Mouse (Mus musculus) hindbrain, embryonic 11.5 days (tissue): Measurements from ENCODE around the gene Grin2c. TPM values are rescaled to one million over a fixed set of nuclear protein-coding genes. Genes with fewer than 3 reads are reported as not detected.

Experiments used
- ATAC-seq: fragments of 200-750 bp; cut with Nextera tagmentation; 2 replicates; pipeline ENCODE4 v1.8.0; 2017; ENCODE audit warnings: mild to moderate bottlenecking, moderate TSS enrichment, moderate library complexity; ENCODE audit not compliant: low FRiP score
- DNase-seq: peaks from one replicate; pipeline ENCODE4 v3.0.0-alpha.2; 2015; ENCODE audit warnings: low spot score
- H3K27ac ChIP-seq: fragments of 300-500 bp; sonication (generic); 2 replicates; pipeline ENCODE4 v1.5.1; 2014; ENCODE audit warnings: mild to moderate bottlenecking, low read depth, low read length
- H3K27me3 ChIP-seq: fragments of 300-500 bp; sonication (generic); 2 replicates; pipeline ENCODE4 v1.6.1; 2014; ENCODE audit warnings: mild to moderate bottlenecking, low read length, moderate library complexity, mixed read lengths; ENCODE audit not compliant: control insufficient read depth, insufficient read depth
- H3K36me3 ChIP-seq: fragments of 300-500 bp; sonication (generic); 2 replicates; pipeline ENCODE4 v1.6.1; 2014; ENCODE audit warnings: mild to moderate bottlenecking, low read length, moderate library complexity, mixed read lengths; ENCODE audit not compliant: control insufficient read depth, insufficient read depth
- H3K4me1 ChIP-seq: fragments of 300-500 bp; sonication (generic); replicated peaks from 2 replicates; pipeline ENCODE4 v1.6.1; 2014; ENCODE audit warnings: low read length, mixed read lengths; ENCODE audit not compliant: control insufficient read depth, insufficient read depth
- H3K4me2 ChIP-seq: fragments of 300-500 bp; sonication (generic); replicated peaks from 2 replicates; pipeline ENCODE4 v1.6.1; 2014; ENCODE audit warnings: mild to moderate bottlenecking, low read depth, low read length
- H3K4me3 ChIP-seq: fragments of 300-500 bp; sonication (generic); 2 replicates; pipeline ENCODE4 v1.5.1; 2014; ENCODE audit warnings: low read depth, low read length
- H3K9ac ChIP-seq: fragments of 300-500 bp; sonication (generic); 2 replicates; pipeline ENCODE4 v1.6.1; 2014; ENCODE audit warnings: low read depth, low read length
- H3K9me3 ChIP-seq: fragments of 300-500 bp; sonication (generic); 2 replicates; pipeline ENCODE4 v1.6.1; 2016; ENCODE audit warnings: low read length; ENCODE audit not compliant: control insufficient read depth
- WGBS: fragments of 180-500 bp; shearing (Covaris S2); extraction: QIAGEN DNeasy Blood & Tissue Kit; methylation state at CpG from one replicate; pipeline ENCODE4 v1.1.7; 2014; 5-methylcytosine and 5-hydroxymethylcytosine counted together
- polyA plus RNA-seq: library from polyadenylated mRNA; unstranded; fragments of >200 nt; fragmentation: Nextera tagmentation; extraction: Ambion mirVana; gene quantifications from 2 replicates; pipeline ENCODE4 v1.2.1, GENCODE M21; 2014

The Grin2c gene
- polyA plus RNA-seq, 1 experiment from 2014 or later: 0.43 TPM

GRCm38 (mm10) chr11:115249721-115250404 lies 17.2 kb downstream of the Grin2c start:
- Histone ChIP-seq H3K27me3 (peaks cover 37% of the 10 kb centered on the region), H3K9ac (peak overlapping the region; percentile 37; the same call in 1 of the 2 replicates), H3K9me3 (no peaks in the 10 kb centered on the region), H3K4me1 (peaks cover 28% of the 10 kb centered on the region), H3K4me2 (peak overlapping the region; percentile 91), H3K27ac (no peak overlapping the region), H3K4me3 (peak overlapping the region; percentile 45), H3K36me3 (no peaks in the 10 kb centered on the region)
- DNase-seq: peak; percentile 66
- ATAC-seq: peak; percentile 41
- WGBS: 2% methylated on average over 63 of the region's 63 CpGs

DNA sequence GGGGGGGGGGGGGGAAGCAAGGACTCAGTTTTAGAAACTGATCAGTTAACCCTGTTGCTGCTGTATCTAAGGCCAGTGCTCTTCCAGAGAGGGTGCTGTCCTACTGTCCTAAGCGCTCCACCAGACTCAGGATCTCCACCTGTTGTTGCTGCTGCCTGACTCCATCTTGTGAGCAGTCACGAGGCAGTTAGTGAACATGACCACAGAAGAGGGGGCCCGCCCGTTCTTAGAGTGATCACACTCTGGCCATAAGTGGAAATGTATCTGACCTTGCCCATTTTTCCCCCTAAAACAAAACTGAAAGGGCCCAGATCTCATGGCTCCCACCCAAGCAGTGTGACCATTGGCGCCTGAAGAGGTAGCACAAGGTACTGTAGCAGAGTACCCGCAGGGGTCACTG lies 19.1 kb downstream of the Grin2c start:
- Histone ChIP-seq H3K4me3 (no peak overlapping the region), H3K9me3 (no peaks in the 10 kb centered on the region), H3K4me1 (peaks cover 28% of the 10 kb centered on the region), H3K4me2 (no peak overlapping the region), H3K27ac (no peak overlapping the region), H3K9ac (no peak overlapping the region), H3K27me3 (peaks cover 37% of the 10 kb centered on the region), H3K36me3 (no peaks in the 10 kb centered on the region)
- WGBS: 69% methylated on average over 6 of the region's 6 CpGs
- DNase-seq (no peak), ATAC-seq (no peak)

DNA sequence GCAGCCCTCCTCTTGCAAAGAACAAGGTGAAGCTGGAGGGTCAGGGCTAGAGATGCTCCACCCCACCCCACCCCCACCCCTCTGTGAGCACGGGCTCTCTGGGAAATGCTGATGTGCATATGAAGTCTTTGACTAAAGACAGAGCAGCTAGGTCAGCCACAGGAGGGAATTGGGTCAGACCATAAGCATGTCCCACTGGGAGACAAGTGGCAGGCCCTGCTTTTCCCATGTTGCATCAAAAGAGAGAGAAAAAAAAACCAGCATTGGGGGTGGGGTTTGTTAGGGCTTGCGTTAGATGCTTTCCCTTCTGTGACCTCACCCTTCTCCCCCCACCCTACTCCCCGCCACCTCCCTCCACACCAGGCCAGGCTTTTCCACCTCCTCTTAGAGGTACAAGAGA lies 19.8 kb downstream of the Grin2c start:
- Histone ChIP-seq H3K9me3 (no peaks in the 10 kb centered on the region), H3K4me3 (no peak overlapping the region), H3K9ac (no peak overlapping the region), H3K36me3 (no peaks in the 10 kb centered on the region), H3K4me1 (peaks cover 31% of the 10 kb centered on the region), H3K27ac (no peak overlapping the region), H3K27me3 (peaks cover 34% of the 10 kb centered on the region), H3K4me2 (no peak overlapping the region)
- ATAC-seq: no peak
- no peak for DNase-seq
- 4% methylated on average over 2 of the region's 3 CpGs for WGBS

DNA sequence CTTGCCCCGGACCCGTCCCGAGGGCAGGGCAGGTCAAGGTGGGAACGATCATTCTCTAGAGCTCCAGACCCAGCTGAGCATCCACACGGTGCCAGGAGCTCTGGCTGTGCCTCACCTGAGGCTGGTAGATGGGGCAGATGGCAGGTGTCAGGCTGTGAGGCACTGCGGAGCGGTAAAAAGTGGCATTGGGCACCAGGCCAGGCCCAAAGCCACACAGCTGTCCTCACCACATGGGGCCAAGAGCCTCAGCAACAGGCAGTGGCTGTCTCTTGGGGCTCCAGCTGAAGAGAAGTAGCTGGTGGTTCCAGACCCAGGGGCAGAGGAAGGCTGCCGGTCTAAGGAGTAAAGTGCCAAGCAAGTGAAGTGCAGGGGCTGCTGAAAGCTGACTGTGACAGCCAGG lies 20.7 kb downstream of the Grin2c start:
- DNase-seq (no peak), ATAC-seq (no peak)
- peaks cover 34% of the 10 kb centered on the region for H3K27me3 ChIP-seq
- H3K27ac ChIP-seq: no peak overlapping the region
- no peaks in the 10 kb centered on the region for H3K9me3 ChIP-seq
- H3K4me2 ChIP-seq: no peak overlapping the region
- H3K4me3 ChIP-seq: no peak overlapping the region
- 65% methylated on average over 8 of the region's 8 CpGs for WGBS
- no peak overlapping the region for H3K9ac ChIP-seq
- H3K36me3 ChIP-seq: no peaks in the 10 kb centered on the region
- H3K4me1 ChIP-seq: peaks cover 34% of the 10 kb centered on the region

GRCm38 (mm10) chr11:115244840-115245239 lies 22.2 kb downstream of the Grin2c start:
- Histone ChIP-seq H3K9ac (no peak overlapping the region), H3K4me3 (no peak overlapping the region), H3K4me1 (peaks cover 28% of the 10 kb centered on the region), H3K27ac (no peak overlapping the region), H3K36me3 (no peaks in the 10 kb centered on the region), H3K4me2 (no peak overlapping the region), H3K9me3 (no peaks in the 10 kb centered on the region), H3K27me3 (peaks cover 20% of the 10 kb centered on the region)
- 74% methylated on average over 8 of the region's 8 CpGs for WGBS
- DNase-seq (no peak), ATAC-seq (no peak)

DNA sequence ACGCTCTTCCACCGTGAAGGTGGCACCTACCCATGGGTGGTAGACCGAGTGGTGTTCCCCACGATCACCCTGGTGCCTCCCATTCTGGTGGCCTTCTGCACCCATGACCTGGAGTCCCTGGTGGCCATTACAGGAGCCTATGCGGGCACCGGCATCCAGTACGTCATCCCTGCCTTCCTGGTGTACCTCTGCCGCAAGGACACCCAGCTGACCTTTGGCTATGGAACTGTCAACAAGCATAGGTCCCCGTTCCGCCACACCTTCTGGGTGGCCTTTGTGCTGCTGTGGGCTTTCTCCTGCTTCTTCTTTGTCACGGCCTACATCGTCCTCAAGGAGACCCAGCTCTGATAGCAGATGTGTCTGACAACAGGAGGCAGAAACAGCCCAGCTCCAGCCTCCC lies 23.3 kb downstream of the Grin2c start:
- peaks cover 9% of the 10 kb centered on the region for H3K27me3 ChIP-seq
- H3K27ac ChIP-seq: no peak overlapping the region
- no peak overlapping the region for H3K4me2 ChIP-seq
- no peaks in the 10 kb centered on the region for H3K36me3 ChIP-seq
- whole genome bisulfite sequencing: 89% methylated on average over 12 of the region's 12 CpGs
- no peak overlapping the region for H3K9ac ChIP-seq
- H3K4me1 ChIP-seq: peaks cover 25% of the 10 kb centered on the region
- ATAC-seq (no peak), DNase-seq (no peak)
- H3K9me3 ChIP-seq: no peaks in the 10 kb centered on the region
- H3K4me3 ChIP-seq: no peak overlapping the region

- Histone ChIP-seq H3K9ac (no peak overlapping the region), H3K9me3 (no peaks in the 10 kb centered on the region), H3K4me3 (no peak overlapping the region), H3K36me3 (no peaks in the 10 kb centered on the region), H3K27ac (no peak overlapping the region), H3K4me2 (no peak overlapping the region), H3K27me3 (peaks cover 2% of the 10 kb centered on the region; the same call in 1 of the 2 replicates), H3K4me1 (peaks cover 22% of the 10 kb centered on the region)
- no peak for DNase-seq
- ATAC-seq: no peak
- WGBS: 86% methylated on average over 3 of the region's 3 CpGs
Observed at GRCm38 (mm10) chr11:115242746-115243145, 24.3 kb downstream of the Grin2c start.

- no peak overlapping the region for H3K4me3 ChIP-seq
- 87% methylated on average over 11 of the region's 11 CpGs for whole genome bisulfite sequencing
- ATAC-seq (no peak), DNase-seq (no peak)
- H3K27ac ChIP-seq: no peak overlapping the region
- no peak overlapping the region for H3K9ac ChIP-seq
- no peaks in the 10 kb centered on the region for H3K9me3 ChIP-seq
- H3K4me1 ChIP-seq: peaks cover 16% of the 10 kb centered on the region
- H3K27me3 ChIP-seq: 0 out of 2 replicates have a peak, but pooled peaks cover 2% of the 10 kb centered on the region
- H3K36me3 ChIP-seq: no peaks in the 10 kb centered on the region
- H3K4me2 ChIP-seq: no peak overlapping the region
Observed at GRCm38 (mm10) chr11:115241402-115241801, 25.6 kb downstream of the Grin2c start.

DNA sequence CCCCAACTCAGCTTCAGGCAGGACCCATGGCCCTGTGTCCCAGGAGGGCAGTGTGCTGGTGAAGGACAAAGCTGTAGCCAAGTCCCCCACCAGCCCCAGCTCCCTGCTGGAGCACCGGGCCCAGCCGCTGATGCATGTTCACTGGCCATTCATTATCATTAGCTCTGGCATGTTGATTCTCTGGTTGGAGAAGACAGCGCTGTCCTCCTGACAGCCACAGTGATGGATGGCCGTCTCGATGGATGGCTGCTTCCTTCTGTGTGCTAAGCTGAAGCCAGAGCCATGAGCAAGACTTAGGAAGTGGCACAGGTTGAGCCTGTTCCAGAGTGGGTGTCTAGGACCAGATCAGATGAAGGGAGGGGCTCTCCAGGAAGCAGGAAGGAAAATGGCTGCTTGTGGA lies 30.5 kb downstream of the Grin2c start:
- no peak overlapping the region for H3K4me2 ChIP-seq
- H3K36me3 ChIP-seq: no peaks in the 10 kb centered on the region
- H3K9me3 ChIP-seq: no peaks in the 10 kb centered on the region
- peak; percentile 61 for ATAC-seq
- no peaks in the 10 kb centered on the region for H3K27me3 ChIP-seq
- WGBS: 30% methylated on average over 5 of the region's 5 CpGs
- peaks cover 29% of the 10 kb centered on the region for H3K4me1 ChIP-seq
- peak overlapping the region; percentile 47 for H3K27ac ChIP-seq
- H3K9ac ChIP-seq: no peak overlapping the region
- no peak overlapping the region for H3K4me3 ChIP-seq
- DNase-seq: no peak
